Mouse (Mus musculus) spleen, postnatal 14 days (tissue): ENCODE measurements around the gene Gm21988.

Source experiments
- DNase-seq, 2 experiments: peaks; one replicate each; pipeline ENCODE4 v3.0.0; 2021 to 2022; ENCODE audit warnings: low spot score in 2 of 2

Gm21988 gene

GRCm38 (mm10) chr11:70236717-70237116, 2.9 kb downstream of the Gm21988 start:
- DNase-seq, result no peak

DNA sequence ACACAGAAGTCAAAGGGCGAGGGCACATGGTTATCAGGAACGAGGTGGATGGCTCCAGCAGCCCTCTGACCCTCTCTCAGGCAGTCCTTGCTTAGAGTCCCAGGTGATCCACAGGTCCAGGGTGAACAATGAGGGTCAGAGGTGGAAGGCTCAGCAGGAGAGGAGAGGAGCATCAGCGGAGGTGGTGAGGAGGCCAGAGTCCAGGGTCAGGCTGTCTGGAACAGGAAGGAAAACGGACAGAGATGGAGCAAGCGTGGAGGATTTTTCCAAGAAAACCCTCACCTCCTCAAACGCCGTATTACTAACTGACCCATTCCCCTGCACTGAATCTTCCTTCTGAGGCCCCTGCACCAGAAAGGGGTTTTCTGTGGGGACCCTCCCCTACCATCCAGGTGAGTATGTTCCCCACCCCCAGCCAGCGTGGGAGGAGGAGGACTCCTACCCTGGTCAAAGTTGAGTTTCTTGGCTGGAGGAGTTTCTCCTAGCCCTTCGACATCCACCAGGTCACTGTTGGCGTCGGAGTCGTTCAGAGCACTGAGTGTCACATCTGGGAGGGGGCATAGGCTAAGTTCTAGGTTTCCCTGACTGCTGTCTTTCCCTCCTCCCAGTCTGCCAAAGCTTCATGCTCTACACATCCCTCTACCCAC, 4.3 kb downstream of the Gm21988 start:
- DNase-seq, result no peak

DNA sequence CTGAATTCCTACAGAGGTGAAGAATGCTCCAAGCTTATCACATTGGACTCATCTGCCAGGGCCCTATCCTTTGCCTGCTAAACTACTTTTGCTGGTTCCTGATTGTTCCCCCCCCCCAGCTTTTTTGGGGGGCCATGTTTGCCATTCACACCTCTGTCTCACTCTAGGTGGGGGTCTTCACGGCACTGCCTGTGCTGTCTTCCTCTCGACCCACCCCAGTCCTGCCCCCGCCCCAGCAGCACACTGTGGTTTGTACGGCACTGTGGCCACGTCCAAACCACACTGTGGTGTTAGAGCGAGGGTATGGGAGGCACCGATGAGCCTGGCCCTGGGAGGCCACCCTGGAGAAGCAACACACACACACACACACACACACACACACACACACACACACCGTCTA, 5.1 kb downstream of the Gm21988 start:
- DNase-seq, result no peak

DNA sequence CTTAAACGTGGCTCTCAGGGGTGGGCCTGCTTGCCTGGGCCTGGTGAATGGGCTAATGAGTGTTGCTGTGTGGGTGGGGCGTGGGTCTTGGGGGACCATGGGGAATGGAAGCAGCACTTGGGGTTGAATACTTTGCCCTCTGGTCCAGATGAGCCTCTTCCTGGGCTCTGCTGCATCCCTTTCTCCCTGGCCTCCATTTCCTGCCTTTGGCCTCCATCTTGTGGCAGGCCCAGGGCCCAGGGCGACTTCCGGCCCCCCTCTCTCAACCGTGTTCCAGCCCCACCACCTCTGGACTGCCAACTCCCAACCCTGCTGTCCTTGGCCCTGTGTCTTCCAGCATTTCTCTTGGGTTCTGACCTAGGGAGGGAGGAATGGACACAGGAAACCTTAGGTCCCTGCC, 5.6 kb downstream of the Gm21988 start:
- no peak for DNase-seq

DNA sequence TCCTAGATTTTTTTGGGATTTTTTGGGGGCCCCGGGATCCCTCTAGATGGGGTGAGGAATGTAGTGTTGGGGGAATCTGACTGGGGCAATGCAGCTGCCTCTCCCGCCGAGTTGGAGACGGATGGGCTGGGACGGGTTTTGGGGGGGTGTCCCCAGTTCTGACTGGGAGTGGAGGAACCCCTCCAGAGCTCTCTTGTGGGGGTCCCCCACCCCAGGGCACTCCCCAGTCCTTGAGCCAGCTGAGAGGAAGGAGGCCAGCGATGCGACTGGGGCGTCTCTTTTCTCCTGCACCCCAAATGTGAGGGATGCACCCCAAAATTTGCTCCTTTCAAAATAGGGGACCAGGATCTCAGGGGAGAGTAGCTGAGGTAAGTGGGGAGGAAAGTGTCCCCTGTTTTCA, 6.6 kb downstream of the Gm21988 start:
- no peak for DNase-seq

- no peak for DNase-seq
These were observed 7.1 kb downstream of the Gm21988 start for GRCm38 (mm10) chr11:70232546-70232945.

- peak; percentile 67 to 82 for DNase-seq
These were observed 9.3 kb downstream of the Gm21988 start for GRCm38 (mm10) chr11:70230239-70230727.

DNA sequence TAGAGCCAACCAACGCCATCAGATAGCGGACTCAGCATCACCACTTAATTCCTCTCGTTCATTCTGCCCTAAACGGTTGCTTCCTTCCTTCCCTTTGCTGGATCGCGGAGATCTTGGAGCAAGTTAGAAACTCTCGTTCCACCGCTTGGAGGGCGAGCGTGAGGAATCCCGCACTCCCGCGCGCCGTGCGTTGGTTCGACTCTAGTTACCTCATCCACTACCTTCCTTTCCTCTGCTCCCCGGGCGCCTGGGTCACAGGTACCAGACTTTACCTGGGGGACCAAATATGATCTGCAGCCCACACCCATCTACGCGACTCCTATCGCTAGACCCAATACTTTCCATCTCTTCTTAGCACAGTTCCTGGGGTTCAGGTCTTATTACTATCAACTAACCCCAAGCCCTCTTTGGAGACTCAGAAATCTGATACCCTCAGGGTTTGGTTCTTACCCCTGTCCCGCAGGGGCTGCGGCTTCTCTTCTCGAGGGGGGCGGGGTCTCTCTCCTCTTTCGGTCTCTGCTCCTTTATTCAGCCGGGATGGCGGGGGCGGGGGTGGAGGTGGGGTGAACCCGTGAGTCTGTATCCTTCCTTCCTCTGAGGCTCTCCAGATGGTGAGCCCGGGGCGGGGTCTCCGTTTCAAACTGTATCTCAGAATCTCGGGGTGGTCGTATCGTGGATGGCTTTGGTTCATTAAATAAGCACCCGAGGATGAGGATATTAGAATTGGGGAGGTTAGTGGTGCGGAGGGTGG, 10.2 kb downstream of the Gm21988 start, which contains the start of gene Bcl6b:
Gene Bcl6b (minus strand): TSS at position 539 of the 751 bp plus-strand sequence.
- DNase-seq, result no peak

- peak; percentile 74 to 82 for DNase-seq
These were observed 10.8 kb downstream of the Gm21988 start for GRCm38 (mm10) chr11:70228828-70229227.

GRCm38 (mm10) chr11:70227661-70228245, 11.9 kb downstream of the Gm21988 start:
- no peak for DNase-seq

GRCm38 (mm10) chr11:70227126-70227525, 12.5 kb downstream of the Gm21988 start:
- DNase-seq, result no peak

- DNase-seq, result no peak
These were observed 13.1 kb downstream of the Gm21988 start for GRCm38 (mm10) chr11:70226602-70226890.

GRCm38 (mm10) chr11:70225798-70226601, 13.6 kb downstream of the Gm21988 start:
- DNase-seq, result no peak

GRCm38 (mm10) chr11:70223724-70224123, 15.9 kb downstream of the Gm21988 start:
- no peak for DNase-seq

- no peak for DNase-seq
These were observed 17.8 kb downstream of the Gm21988 start for GRCm38 (mm10) chr11:70221603-70222500.

DNA sequence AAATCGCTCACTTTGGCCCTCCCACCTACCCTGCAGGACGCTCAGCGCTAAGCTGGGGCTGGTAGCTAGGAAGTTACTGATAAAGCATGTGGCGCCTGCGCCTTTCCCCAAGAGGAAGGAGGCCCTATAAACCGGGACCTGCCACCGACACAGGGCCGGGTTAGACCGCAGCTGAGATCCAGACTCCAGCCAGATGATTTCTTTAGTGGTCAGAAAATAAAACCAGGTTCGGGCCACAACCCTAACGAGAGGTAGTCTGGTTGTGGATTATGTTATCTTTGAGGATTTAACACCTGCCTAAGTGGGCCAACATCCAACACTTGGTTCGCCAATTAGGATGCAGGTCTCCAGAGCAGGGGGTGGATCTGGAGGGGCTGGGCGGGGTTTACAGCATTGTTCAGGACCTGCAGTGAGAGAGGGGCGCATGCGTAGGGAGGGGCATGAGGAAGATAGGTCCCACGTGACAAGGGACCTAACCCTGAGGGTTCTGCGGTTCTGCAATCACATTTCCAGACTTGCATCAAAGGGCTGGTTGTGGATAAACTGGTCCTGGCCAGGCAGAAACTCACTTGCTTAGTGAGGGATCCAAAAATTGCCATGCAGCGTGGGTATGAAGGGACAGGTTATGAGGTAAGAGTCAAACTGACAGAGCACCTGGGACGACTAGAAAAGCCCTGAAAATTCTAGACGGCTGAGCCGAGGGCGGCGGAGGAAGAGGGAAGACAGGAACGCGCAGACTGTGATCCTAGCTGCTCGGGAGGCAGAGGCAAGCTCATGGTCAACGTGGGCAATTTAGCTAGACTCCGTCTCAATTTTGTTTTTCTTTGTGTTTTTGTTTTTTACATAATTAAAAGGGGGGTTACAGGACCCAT, 18.7 kb downstream of the Gm21988 start, which contains the start of gene Slc16a13:
Gene Slc16a13 (minus strand): TSS at position 334 of the 872 bp plus-strand sequence.
- DNase-seq, result peak; percentile 76 to 79

GRCm38 (mm10) chr11:70220323-70220722, 19.3 kb downstream of the Gm21988 start:
- no peak for DNase-seq

- DNase-seq, result no peak
These were observed 19.8 kb downstream of the Gm21988 start for GRCm38 (mm10) chr11:70219873-70220272.

DNA sequence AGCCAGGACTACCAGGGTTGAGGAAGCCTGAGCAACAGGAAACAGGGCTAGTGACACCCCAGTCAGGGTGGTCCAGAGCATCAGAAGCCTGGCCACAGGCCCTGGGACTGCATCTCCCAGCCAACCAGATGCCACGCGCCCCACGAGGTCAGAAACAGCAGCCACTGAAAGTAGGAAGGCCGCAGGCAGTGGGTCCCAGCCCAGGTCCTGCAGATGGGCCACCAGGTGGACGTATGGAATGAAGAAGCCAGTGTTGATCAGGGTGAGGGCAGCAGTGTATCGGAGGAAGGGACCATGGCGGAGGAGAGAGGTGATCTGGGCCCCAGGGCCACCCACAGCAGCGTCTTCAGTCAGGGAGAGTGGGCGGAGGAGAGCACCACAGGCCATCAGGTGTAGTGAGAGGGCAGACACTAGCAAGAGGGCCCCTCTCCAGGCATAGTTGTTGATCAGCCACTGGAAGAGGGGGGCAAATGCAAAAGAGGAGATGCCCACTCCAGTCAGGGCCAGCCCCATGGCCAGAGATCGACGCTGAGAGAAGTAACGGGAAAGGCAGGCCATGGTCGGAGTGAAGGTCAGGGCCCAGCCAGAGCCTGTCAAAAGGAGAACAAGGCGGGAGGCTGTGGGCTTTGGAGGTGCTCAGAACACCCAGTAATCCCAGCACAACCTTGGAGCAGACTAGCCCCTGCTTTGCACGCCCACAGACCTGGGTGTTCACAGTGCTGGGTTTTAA, 20.7 kb downstream of the Gm21988 start:
- no peak for DNase-seq
